Mouse (Mus musculus) left cerebral cortex, adult 18-20 months (tissue): Measurements from ENCODE around the gene Doc2b. TPM values are rescaled to one million over a fixed set of nuclear protein-coding genes. Genes with fewer than 3 reads are reported as not detected.
A peak's percentile ranks its signal among the peaks of the same experiment; 100 is the strongest.

Source experiments
- DNase-seq, 2 experiments: peaks; one replicate each; pipeline ENCODE4 v3.0.0; 2021 to 2022; ENCODE audit warnings: low spot score in 2 of 2, mixed read lengths in 1 of 2
- long read RNA-seq, 2 experiments: library from polyadenylated mRNA; stranded (forward); transcript quantifications; one replicate each; pipeline ENCODE4 v2.0.0; 2021
- total RNA-seq, 2 experiments: library from RNA; stranded (reverse); gene quantifications; 2 replicates each; pipeline ENCODE4 v1.2.3; 2021

The Doc2b gene
- total RNA-seq, result 10 to 100 TPM; 18.9 to 23.4 TPM
- long read RNA-seq, experiment 1, partial matches to known transcripts, result 1 of 6 reads
- long read RNA-seq, experiment 1, other reads (novel, unspliced or antisense), result 5 of 6 reads
- long read RNA-seq, experiment 2, full-length matches to known transcripts, result 1 of 7 reads
- long read RNA-seq, experiment 2, partial matches to known transcripts, result 0 of 7 reads
- long read RNA-seq, experiment 2, other reads (novel, unspliced or antisense), result 6 of 7 reads

- DNase-seq, result peak; percentile 68 to 84
These were observed at the start of gene Doc2b for GRCm38 (mm10) chr11:75796029-75796445. Doc2b (minus strand) TSS chr11:75796049.

DNA sequence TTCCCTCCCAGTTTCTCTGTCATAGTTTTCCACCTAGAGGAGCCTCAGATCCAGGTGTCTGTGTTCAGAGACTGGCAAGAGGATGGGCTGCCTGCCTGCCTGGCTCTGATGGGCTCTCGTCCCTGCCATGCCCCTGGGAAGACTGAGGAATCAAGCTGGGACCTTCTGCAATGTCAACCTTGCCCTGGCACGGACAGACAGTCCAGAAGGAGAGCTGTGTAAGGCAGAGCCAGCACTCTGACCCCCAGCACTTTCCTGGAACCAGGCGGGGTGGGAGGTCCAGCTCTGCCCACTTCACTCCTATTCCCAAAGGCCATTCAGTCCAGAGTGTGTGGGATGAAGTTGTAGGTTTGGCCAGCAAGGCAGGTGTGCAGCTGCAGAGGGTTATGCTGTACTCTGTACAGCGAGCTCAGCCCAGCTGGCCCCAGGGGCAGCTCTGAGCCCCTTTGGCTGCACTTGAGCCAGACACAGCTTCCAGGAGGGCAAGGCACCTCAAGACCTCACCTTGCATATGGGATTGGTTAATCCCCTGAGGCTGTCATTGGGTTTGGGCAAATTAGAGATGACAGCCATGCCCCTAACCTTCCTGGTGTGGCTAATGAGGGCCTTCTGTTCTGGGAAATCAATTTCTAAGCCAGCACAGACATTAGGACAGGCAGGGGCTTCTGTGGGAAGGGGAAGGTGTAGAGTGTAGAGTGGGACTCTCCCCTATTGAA, 47.2 kb upstream of the Doc2b start:
- no peak for DNase-seq

DNA sequence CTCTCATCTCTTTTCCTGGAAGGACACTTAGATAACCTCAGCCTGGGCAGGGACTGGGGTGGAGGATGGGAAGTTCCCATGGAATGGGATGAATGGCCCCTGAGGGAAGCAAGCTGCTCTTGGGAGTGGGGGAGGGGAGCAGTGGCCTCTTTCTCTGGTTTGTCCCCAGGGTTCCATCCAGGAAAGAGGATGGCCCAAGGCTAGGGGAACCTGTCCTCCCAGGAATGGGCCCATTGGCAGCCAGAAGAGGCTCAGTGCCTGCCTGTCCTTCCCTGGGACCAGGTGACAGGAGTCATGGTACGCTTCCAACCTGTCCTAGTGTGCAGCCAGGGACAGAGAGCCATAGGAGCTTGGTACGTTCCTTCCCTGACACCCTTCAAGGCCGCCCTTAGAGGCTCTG, 45.7 kb upstream of the Doc2b start:
- DNase-seq, result no peak

GRCm38 (mm10) chr11:75839536-75840430, 43.9 kb upstream of the Doc2b start:
- DNase-seq, result no peak

GRCm38 (mm10) chr11:75838861-75839426, 43.1 kb upstream of the Doc2b start:
- DNase-seq, result no peak

GRCm38 (mm10) chr11:75836240-75836610, 40.4 kb upstream of the Doc2b start:
- no peak for DNase-seq

- no peak for DNase-seq
These were observed 39.9 kb upstream of the Doc2b start for GRCm38 (mm10) chr11:75835587-75836239.

- DNase-seq, result no peak
These were observed 37.2 kb upstream of the Doc2b start for GRCm38 (mm10) chr11:75833081-75833480.

GRCm38 (mm10) chr11:75830386-75830785, 34.5 kb upstream of the Doc2b start:
- DNase-seq, result no peak

DNA sequence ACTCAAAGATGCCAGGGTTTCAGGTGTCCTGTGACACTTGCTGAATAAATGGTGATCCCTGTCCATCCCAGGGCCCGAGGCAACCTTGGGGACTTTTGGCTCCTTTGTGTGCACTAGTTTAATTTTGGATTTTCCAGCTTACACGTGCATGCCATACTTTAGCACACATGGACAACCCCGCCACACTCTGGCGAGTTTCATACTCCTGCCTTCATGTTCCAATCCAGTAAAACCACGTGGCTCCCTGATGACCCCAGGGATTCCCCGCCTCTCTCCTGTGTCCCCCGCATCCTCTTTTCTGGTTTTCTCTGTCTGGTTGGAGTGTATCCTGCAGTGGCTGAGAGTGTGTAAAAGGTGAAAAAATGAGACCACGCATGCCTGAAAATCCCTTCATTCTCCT, 31.6 kb upstream of the Doc2b start:
- DNase-seq, result no peak

- DNase-seq, result no peak
These were observed 27.7 kb upstream of the Doc2b start for GRCm38 (mm10) chr11:75823506-75823905.

DNA sequence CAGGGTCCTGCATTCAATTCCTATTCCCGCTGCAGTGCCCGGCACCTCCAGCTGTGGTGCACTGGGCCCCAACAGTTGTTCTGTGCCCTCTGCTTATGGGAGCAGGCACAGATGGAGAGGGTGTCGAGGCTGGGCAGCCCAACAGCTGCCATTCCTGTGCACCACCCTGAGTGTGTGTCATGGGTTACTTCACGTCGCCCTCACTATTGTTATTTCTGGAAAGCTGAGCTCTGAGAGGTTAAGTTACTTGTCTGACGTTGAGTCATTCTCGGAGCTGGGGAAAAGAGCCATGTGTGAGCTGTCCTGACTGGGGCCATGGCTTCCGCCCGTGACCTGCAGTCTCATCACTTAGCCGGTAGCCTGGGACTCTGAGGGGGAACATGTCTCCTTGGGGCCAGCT, 17.2 kb upstream of the Doc2b start:
- DNase-seq, result no peak

GRCm38 (mm10) chr11:75811900-75812299, 16.1 kb upstream of the Doc2b start:
- peak; percentile 21 to 56 for DNase-seq

DNA sequence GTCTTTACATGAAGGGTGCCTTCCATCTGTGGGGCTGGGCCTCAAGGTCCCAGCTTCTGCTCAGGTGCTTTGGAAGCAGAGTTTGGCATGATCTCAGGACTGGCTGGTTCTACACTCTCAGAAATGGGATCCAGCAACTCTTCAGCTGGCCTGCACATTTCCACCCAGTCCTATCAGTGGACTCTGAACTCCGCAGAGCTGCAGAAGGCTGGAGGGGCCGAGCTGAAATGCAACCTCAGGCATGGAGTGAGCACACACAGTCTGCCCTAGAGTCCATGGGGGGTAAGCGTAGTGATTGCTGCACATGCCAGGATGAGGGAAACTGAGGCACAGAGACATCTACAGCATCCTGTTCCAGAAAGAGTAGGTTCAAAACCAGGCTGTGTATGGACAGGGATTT, 14.7 kb upstream of the Doc2b start:
- no peak for DNase-seq

- DNase-seq, result no peak
These were observed 11.6 kb upstream of the Doc2b start for GRCm38 (mm10) chr11:75807486-75807885.

GRCm38 (mm10) chr11:75801771-75802550, 6.1 kb upstream of the Doc2b start:
- DNase-seq, result no peak

- DNase-seq, result no peak
These were observed 5.5 kb upstream of the Doc2b start for GRCm38 (mm10) chr11:75801369-75801768.

- no peak for DNase-seq
These were observed 842 bp upstream of the Doc2b start for GRCm38 (mm10) chr11:75796536-75797246.

GRCm38 (mm10) chr11:75795321-75795636, 570 bp downstream of the Doc2b start:
- DNase-seq, result no peak
